Mouse (Mus musculus): ENCODE data around the gene Gipr.

Gene Gipr

DNA sequence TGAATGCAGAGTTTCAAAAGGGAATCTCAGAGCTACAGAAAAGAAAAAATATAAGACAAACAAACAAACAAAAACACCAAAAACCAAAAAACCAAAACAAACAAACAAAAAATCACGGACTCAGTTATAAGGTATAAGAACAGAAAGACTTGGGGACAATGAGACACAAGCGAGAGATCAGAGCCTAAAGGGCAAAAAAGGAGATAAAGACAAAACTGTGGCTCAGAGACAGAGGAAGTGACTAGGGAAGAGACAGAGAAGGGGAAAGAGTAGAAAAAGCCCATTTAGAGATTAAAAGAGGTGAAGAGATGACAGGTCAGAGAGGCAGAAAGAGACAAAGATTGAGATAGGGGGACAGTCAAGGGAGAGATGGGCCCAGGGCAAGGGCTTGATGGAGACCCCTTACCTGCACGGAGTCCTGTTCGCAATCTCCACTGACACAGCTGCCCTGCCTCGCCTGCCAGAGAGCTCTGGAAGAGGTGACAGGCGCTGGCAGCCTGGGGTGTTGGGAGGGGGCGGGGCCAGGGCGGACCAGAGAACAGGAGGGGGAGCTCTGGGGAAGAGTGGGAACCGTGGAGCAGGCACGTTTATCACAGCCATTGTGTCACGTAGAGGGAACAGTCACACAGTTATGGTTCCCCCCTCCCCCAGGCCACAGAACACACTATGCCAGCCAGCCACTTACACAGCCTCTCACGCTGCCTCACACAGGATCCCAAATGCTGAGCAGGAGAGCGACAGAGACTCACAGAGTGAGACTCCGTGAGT lies at the start of gene Gipr:
TSS of gene Gipr (minus strand) at position 472 of the 768 bp plus-strand sequence.
- DNase-seq (ENCODE audit: low spot score in 2 of 2) = no peak

DNA sequence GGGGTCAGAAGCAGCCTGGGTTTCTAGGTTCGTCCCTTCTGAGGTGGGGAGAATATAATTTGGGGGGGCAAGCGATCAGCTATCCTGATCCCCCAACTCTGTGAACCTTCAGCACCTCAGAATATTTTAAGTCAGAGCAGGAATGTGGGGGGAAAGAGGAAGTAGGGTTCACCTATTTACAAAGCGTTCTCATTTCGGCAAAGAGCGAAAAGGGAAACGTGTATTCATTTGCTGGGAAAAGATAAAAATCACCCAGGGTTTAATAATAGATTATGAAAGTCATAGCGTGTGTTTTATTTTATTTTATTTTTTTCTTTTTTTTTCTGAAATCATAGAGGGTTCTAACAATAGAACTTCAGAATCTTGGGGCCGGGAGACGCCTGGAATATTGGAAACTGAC lies 49.0 kb upstream of the Gipr start:
- no peak for DNase-seq (ENCODE audit: low spot score in 2 of 2)

DNA sequence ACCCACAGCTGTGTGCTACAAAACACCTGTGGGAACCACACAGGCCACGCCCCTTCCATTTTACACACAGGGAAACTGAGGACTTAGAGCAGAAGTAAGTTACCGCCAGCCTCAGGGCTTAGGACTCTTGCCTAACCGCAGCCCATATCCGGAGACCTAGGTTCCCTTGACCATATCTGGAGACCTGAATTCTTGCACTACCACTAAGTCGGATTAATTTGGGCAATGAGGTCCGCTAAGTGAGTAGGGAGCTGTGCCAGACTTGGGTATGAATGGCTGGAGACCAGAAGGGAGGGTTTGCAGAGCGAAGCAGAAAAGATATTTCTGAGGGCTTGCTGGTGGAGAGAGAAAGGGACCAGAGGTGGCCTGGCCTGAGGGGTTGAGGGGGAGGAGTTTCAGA lies 48.4 kb upstream of the Gipr start:
- no peak for DNase-seq (ENCODE audit: low spot score in 2 of 2)

DNA sequence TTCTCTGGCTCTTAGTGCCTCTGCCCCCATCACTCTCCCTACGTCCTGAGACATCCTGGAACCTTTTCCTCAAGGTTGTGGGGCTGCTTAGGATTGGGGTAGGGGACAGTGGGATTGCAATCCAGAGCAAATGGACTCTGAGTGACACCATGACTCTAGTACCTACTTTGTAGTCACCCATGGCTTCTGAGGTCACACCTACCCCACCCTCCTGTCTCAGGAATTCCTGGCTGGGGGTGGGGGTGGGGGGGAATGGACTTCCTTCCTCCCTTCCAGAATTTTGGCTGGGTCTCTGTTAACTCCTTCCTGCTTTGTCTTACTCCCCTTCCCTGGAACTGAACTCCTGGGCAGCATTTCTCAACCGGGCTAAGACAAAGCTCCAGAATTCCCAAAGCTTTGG lies 47.5 kb upstream of the Gipr start:
- DNase-seq (ENCODE audit: low spot score in 2 of 2) = no peak

DNA sequence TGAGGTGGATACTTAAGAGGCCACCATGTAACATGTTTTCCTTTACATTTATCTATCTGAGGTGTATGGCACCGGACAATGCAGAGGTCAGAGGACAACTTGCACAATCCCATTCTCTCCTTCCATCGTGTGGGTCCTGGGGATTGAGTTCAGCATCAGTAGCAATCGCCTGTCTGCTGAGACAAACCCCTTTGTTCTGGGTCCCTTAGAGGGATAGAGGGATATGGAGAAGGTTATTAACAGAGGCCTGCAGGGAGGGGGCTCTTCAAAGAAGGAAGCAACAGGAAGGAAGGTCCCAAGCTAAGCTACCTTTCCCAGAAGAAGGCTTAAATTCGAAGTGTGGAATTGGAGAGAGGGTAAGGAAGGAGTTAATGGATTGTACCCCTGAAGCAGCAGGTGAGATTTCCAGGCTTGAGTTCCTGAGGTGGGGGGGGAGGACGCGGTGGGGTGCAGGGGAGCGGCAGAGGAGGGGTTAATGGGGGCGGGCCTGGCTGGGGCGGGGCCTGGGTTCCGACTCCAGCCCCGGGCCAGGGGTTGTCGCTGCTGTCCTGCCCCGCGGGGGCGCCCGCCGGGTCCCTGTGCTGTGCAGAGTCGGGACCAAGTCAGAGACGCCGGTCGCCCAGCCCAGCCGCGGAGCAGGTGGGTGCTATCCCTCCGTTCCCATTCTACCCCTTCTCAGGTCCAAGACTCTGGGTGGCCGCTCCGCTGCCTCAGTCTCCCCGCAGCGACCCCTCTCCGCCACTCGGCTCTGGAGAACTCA lies 46.2 kb upstream of the Gipr start, which contains the start of gene Gpr4:
TSS of gene Gpr4 (plus strand) at position 543 of the 760 bp plus-strand sequence.
- DNase-seq (ENCODE audit: low spot score in 2 of 2) = no peak

DNA sequence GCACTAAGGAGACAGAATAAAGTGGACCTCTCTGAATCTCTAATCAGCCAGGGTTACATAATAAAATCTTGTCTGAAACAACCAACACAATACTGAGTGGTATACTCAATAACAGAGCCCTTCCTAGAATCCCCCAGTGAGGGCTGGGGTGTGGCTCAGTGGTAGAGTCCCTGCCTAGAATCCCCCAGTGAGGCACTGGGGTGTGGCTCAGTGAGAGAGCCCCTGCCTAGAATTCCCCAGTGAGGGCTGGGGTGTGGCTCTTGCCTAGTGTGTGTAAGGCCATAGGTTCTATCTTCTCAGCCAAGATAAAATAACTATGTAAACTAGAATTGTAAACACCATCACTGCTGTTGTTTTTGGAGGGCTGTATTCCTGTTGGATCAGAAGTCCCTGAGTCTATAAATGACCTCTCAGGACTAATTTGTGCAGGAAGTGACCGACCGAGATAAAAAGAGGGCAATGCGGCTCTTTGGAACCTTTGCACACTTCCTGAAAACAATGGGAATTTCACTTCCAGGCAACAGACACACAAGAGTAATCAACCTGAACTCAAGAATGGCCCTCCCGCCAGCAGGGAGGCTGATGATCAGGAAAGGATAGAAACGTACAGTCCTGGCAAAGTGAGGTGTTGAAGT lies 45.2 kb upstream of the Gipr start:
- DNase-seq (ENCODE audit: low spot score in 2 of 2) = no peak

DNA sequence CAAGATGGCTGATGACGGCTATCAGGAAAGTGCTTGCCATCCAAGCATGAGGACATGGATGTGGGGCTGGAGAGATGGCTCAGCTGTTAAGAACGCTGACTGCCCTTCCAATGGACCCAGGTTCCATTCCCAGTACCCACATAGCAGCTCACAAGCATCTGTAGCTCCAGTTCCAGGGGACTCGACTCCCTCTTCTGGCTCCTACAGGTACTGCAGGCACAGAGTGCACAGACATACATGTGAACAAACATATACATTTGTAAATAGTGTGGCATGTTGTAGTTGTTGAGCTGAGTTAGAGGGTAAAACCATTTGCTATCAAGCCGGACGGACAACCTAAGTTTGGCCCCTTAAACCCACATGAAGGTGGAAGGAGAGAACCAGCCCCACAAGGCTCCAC lies 44.1 kb upstream of the Gipr start:
- no peak for DNase-seq (ENCODE audit: low spot score in 2 of 2)

DNA sequence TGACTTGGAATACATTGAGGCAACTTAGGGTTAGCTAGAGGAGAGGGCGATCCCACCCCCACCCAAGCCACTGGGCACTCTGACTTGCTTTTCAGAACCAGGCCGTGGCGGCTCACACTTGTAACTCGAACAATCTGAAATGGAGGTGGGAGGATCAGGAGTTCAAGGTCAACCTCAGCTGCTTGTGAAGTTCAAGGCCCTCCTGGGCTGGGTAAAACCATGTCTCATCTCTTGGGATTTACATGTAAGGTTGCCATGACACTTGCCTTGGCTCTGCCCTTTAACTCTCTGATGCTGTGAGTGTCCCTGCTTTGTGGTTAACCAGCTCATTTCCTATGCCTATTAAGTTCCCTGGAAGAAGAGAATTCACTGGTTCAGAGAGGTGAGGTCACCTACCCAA lies 43.6 kb upstream of the Gipr start:
- no peak for DNase-seq (ENCODE audit: low spot score in 2 of 2)

DNA sequence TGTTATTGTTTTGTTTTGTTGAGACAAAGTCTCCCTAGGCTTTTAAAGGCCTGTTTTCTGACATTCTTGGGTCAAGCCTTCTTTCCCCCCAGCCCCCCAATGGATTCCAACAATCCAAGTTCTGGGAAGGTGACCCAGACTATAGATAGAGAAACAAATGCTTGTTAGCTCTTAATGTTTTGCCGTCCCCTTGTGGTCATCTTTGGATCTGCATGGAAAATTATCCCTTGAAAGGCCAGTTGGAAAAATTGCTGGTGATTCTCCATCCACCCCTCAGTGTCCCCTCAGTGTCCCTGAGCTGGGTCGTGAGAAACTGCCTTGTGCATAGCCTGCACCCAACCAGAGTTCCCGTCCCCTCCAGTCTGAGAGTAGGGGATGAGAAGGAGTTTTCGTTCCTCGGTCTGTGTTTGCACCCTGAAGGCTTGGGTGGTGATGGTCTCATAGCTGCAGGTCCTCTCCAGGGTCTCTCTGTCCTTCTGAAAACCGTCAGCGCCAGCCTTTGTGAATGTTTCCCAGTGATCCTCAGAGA lies 43.1 kb upstream of the Gipr start:
- no peak for DNase-seq (ENCODE audit: low spot score in 2 of 2)

DNA sequence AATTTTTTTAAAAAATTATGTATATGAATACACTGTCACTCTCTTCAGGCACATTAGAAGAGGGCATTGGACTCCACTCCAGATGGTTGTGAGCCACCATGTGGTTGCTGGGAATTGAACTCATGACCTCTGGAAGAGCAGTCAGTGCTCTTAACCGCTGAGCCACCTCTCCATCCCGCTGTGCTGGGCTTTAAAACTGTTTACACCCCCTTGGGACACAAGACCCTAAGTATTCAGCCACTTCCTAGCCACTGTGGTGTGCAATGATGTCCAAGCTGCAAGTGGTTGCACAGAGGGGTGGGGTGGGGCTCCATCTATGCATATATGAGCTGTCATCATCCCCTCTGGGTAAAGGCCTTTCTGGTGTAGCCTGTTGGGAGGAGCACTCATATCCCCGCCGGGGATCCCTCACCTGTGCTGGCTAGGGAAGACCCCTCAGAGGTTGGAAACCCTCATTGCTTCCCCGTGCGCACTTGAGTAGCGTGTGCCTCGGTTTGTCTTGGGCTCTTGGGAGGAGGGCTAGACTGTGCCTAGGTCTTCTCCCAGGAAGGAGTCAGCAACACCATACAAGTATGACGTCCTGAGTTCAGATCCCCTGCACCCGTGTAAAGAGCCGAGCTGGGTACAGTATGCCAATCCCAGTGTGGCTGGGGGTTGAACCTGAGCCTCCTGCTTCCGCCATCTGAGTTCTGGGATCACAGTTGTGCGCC lies 42.4 kb upstream of the Gipr start:
- DNase-seq (ENCODE audit: low spot score in 2 of 2) = no peak

DNA sequence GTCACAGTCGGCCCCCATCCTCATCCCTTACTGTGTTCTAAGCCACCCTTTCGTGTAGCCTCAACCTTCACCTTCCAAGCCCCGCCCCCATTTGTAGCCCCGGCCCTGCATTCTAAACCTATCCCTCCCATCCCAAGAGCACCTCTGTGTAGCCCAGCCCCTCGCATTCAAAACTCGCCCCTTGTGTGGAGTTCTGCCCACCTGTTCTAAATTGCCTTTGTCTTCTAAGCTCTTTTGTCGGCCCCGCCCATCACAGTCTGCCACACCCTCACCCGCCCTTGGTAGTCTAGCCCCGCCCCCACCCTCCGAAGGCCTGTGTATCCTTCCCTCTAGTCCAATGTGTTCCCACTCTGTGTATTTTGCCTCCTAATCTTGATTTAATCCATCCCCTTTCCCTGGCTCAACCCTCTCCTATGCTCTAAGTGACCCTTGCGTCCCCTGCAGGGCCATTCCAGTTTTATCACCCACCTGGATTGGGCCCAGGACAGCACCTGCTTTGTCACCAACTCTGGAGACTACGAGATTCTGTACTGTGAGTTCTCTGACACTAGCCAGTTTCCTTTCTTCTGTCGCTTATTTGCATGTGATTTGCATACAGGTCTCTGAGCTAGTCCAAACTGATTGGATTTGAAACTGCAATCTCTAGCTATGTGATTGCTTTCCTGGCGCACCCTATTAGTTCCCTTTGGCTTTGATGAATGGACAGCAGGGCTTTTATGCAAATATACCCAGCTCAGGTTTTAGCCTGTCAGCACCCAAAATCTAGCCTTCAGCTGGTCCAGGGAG lies 36.3 kb upstream of the Gipr start:
- DNase-seq (ENCODE audit: low spot score in 2 of 2) = no peak

DNA sequence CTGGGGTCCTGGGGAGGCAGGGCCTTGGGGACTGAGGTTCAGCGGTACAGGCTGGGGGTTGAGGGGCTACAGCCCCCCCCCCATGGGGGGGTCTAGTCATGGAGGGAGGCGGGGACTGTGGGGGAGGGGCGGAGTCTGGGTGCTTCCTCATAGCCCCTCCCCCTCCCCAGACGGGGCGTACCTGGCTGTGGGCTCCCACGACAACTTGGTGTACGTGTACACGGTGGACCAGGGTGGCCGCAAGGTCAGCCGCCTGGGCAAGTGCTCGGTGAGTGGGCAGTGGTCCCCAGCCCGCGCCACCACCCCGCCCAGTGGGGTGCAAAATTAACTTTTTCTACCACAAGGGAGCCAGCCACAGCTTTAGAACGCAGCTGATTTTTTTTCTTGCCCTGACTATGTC lies 35.7 kb upstream of the Gipr start:
- DNase-seq (ENCODE audit: low spot score in 2 of 2) = no peak

DNA sequence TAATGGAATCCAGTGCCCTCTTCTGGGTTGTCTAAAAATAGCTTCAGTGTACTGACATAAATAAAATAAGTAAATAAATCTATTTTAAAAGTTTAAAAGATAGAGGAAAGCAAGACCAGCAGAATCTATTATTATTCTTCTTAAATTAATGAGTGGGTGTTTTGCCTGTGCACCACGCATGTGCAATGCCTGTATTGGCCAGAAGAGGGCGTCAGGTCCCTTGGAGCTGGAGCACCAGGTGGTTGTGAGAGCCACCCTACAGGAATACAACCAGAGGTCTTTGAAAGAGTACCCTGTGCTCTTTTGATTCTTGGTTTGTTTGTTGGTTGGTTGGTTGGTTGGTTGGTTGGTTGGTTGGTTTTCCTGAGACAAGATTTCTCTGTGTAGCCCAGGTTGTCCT lies 32.1 kb upstream of the Gipr start:
- DNase-seq (ENCODE audit: low spot score in 2 of 2) = no peak

DNA sequence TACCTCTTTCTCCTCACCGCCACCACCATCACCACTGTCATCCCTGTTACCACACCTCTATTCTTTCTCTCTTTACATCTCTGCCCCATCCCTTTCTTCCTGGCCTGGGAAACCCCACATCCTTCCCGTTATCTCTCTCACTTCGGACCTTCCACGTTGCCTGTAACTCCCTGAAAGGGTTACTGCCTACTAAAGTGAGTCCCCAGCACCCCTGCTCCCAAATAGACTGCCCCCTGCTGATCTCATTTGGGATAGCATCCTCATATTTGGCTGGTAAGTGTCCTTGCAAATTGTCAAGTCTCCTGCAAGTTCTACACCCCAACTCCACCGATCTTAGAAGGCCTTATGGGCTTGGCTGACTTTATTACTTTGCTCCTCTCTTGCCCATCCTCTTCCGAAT lies 30.7 kb upstream of the Gipr start:
- DNase-seq (ENCODE audit: low spot score in 2 of 2) = no peak

DNA sequence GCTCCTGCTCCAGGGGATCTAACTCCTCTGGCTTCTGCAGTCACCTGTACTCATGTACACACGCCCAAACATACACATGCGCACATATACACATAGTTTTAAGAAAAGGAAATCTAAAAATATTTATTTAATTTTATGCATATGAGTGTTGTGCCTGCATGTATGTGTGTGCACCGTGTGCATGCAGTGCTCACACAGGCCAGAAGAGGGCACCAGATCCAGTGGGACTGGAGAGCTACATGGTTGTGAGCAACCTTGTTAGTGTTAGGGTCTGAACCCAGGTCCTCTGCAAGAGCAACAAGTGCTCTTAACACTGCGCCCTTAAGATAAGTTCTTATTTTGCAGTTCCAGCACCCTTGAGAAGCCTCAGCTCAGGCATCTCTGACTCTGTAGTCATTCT lies 28.7 kb upstream of the Gipr start:
- DNase-seq (ENCODE audit: low spot score in 2 of 2) = no peak

DNA sequence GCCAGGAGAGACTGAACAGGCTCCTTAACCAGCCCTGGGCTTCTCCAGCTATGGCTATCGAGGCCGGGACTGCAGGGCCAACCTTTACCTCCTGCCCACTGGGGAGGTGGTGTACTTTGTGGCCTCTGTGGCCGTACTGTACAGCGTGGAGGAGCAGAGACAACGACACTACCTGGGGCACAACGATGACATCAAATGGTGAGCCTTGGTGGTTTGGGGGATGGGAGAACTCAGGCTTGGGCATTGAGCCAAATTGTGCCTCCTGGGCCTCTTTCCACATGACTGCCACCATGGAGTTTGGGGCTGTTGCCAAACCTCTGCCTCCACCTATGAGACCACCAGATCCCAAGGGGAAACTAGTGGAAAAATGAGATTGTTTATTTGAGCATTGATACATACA lies 18.8 kb upstream of the Gipr start:
- no peak for DNase-seq (ENCODE audit: low spot score in 2 of 2)

DNA sequence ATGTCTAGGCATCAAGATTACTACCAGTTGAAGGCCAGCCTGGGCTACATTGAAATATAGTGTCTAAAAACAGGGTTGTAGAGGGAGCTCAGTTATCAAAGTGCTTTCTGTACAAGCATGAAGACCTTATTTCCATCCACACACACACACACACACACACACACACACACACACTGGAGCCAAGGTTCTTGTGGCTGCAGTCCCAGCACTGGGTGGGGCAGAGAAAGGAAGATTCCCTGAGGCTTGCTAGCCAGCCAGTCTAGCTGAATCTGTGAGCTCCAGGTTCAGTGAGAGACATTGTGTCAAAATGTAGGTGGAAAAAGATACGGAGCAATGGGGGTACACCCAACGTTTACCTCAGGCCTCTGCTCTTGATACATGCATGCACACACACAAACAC lies 18.3 kb upstream of the Gipr start:
- DNase-seq (ENCODE audit: low spot score in 2 of 2) = peak in 1 of 2 experiments; percentile 32

DNA sequence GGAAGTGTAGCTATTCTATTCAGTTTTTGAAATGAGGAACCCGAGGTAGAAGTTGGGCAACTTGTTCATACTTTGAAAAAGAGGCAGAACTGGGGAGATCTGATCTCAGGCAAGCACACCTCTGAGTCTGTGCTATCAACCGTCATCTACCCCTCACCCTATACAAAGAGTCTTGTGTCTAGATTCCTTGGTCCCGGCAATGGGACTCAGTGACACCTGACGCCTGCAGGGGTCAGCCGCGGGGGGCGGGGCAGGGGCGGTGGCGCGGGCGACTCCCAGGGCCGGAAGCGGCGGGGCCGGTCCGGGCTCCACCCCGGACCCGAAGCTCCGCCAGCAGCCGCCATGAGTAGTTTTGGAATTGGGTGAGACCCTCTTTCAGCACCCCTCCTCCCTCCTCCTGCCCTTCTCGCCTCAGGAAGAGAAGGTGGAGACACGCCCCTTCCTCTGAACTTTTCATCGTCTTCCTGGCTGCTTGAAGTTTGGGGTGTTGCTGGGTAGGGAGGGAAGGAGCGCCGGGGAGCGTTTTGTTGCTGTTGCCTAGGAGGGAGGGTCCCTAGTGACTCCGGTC lies 15.0 kb upstream of the Gipr start:
- DNase-seq (ENCODE audit: low spot score in 2 of 2) = peak in 1 of 2 experiments; percentile 27

DNA sequence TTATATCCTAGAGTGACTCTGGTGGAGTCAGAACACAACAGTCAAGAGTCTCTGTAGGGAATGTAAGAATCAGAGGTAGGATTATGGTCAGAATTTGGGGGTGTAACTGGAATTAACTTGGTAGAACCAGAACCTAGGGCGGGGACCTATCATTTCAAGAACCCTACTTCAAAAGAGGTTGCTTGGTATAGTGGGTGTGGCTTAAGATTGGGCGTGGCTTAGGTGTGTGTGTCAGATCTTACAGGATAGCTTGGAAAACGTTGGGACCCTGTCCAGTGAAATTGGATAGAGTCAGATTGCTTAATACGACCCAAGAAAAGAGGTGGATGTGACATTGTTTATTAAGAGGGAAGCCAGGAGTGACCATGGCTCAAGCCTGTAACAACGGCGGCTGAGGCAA lies 14.0 kb upstream of the Gipr start:
- DNase-seq (ENCODE audit: low spot score in 2 of 2) = no peak

DNA sequence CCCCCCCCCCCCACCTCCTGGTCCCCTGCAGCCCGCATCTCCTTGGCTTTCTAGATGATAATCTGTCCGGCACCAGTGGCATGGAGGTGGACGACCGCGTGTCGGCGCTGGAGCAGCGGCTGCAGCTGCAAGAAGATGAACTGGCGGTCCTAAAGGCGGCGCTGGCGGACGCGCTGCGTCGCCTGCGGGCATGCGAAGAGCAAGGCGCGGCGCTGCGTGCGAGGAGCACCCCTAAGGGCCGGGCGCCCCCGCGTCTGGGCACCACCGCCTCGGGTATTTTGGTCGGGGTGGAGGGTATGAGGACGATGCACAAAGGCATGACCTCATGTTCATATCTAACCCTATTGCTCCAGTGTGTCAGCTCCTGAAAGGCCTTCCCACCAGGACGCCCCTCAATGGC lies 13.2 kb upstream of the Gipr start:
- peak in 1 of 2 experiments; percentile 58 for DNase-seq (ENCODE audit: low spot score in 2 of 2)

Data from urinary bladder, postnatal 36 days (tissue).